Mouse (Mus musculus): ENCODE measurements around the gene Wrnip1.
A peak's percentile ranks its signal among the peaks of the same experiment; 100 is the strongest.
"Not testable (repeated sequence)": the region's sequence is repeated elsewhere in the genome, so short reads cannot be mapped to it uniquely, and the experiment has no call there.

Gene Wrnip1

DNA sequence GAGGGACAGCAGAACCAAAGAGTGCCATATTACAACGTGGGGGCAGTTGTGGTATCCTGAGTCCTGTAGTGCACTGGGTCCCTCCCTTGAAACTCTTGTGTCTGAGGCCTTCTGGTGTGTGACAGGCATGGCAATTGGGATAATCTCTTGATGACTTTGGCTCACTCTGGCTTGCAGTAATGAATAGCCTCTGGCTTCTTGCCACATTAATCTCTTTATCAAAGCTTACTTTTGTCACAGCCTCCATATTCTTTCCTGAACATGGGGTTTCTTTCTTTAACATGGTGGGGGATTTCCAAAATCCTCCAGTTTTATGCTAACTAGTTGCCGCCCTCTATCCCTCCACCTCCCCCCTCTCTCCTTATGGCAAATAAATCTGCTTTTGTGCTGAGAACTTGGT, 51.2 kb downstream of the Wrnip1 start:
- DNase-seq: no peak

DNA sequence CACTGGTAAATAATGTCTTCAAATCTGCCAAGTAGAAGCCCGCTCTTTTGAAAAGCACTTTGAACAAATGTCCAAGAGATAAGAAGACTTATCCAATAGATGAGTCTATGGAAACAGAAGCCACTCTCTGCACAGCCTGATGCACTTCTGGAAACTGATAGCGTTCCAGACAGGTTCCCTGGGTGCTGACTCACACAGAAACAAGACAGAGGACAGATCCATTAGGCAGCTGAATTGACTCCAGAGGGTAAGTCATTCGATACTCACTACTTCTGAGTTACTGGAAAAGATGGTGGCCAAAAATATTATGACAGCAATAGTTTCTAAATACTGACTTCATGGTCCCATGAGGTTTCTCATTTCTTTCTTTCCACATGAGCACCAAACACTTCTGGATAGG, 59.0 kb downstream of the Wrnip1 start:
- DNase-seq: no peak

DNA sequence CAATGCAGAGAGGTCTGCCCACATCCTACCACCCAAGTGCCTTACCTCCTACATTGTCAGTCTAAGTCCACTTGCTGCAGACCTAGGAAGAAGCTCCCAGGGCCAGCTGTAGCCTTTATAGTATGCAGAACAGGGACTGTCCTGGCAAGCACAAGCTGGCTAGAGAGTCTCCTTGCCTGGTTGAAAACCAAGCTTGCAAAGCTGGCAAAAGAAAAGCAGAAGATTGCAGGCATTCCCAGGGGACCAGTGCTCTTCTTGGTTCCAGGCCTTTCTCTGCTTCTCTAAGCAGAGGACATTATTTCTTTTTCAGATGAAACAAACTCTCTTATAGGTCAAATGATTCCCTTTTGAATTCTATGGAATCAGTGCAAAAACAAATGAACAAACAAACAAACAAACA, 61.6 kb downstream of the Wrnip1 start:
- DNase-seq: no peak

DNA sequence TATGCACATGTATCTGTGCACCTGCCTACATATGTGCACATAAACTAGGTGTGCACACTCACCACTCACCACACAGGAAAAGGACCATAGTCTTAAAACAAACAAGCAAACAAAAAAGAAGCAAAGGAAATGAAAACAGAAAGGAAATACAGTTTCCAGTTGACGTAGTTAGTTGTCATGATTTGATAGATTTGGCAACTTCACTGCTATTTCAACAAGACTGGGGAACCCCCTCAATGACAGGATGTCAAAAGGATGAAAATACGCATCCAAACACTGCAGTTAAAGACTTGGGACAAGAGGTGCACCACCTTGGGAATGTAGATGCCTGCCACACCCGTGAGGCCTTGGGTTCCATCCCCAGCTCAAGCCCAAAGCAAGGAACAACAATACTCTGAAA, 62.7 kb downstream of the Wrnip1 start:
- not testable (repeated sequence) for DNase-seq

DNA sequence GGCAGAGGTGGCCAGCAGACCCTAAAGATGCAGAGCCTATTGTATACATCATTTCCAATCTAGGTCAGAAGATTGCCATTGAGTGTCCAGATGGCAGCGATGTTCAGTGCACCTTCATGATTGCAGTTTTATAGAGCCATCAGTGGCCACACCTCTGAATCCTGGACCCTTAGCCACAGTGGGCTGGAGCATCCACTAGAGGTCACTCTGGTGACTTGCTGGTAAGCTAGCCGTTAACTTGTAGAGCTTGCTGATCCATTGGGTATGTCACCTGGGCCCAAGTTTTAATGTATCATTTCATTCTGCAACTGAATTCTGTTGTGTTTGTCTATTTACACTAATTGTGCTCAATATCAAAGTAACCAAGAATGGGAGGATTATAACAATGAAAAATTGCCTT, 63.8 kb downstream of the Wrnip1 start:
- DNase-seq: no peak

DNA sequence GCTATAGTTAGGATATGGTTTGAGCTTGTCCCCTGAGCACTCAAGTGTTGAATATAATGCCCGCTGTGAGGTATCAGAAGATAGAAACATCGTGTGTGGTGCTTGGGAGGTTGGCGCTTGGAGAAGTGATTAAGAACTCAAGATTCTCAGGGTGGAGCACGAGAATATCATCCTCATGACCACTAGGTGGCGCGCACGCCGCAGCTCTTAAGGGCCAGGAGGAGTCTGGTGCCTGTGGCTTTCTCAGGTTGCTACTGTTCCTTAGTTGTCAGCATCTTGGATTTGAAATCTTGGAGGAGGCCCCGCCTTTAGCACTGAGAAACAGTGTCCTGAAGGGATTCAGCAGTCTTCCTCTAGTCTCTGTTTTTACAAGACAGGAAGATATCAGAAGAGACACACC, 64.6 kb downstream of the Wrnip1 start:
- DNase-seq: peak; percentile 48

DNA sequence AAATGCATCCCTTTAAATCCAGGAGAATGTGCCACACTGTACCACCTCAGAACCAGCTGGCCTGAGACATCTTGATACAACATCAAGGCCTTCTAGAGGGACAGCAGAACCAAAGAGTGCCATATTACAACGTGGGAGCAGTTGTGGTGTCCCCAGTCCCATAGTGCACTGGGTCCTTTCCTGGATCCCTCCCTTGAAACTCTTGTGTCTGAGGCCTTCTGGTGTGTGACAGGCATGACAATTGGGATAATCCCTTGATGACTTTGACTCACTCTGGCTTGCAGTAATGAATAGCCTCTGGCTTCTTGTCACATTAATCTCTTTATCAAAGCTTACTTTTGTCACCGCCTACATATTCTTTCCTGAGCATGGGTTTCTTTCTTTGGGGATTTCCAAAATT, 65.2 kb downstream of the Wrnip1 start:
- DNase-seq: no peak

DNA sequence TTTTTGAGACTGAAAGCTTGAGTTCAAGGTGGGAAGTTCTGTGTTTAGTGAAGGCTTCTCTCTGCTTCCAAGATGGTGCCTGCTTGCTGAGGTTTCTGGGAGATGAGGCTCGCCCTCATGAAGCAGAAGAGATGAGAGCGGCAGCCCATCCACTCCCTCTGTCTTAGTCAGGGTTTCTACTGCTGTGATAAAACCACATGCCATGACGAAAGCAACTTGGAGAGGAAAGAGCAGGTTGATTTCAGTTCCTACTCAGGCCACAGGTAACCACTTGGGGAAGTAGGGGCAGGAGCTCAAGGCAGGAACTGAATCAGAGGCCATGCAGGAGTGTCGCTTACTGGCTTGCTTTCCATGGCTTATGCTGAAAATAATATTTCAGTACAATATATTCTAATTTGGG, 66.4 kb downstream of the Wrnip1 start:
- not testable (repeated sequence) for DNase-seq

DNA sequence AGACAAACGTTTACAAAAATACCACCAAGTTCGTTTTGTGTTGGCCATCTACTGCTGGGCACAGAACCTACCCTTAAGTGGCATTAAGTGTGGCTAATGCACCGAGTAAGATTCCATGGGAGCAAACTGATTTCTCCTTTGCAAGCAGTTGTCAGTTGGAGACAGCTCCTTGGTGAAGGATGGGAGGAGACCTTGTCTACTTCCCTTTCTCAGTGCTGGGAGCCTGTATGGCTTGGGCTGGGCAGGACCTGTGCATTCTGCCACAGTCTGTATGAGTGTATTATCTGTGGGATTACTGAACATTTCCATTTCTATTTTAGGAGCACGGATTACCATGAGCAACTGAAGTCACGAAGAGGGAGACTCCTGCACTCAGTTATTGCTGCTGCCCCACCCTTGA, 67.0 kb downstream of the Wrnip1 start:
- no peak for DNase-seq

Data from cerebellum, adult 11 months (tissue).